Mouse (Mus musculus) stomach, postnatal 0 days (tissue): ENCODE measurements around the gene Zdhhc16.

ENCODE experiments used
- CTCF ChIP-seq: IDR thresholded peaks from 2 replicates; pipeline ENCODE4 v1.5.1; 2016; ENCODE audit warnings: antibody characterized with exemption, low read depth, mild to moderate bottlenecking, moderate library complexity
- EP300 ChIP-seq: optimal IDR thresholded peaks from 2 replicates; pipeline ENCODE3; 2016; ENCODE audit warnings: antibody characterized with exemption

GRCm38 (mm10) chr19:41993484-41993883 lies 60.2 kb downstream of the Zdhhc16 start:
- TF ChIP-seq CTCF = no peak
- TF ChIP-seq EP300 = no peak
